Mouse (Mus musculus) kidney, adult 2 months (tissue): ENCODE measurements around the gene Mccc1. TPM values are rescaled to one million over a fixed set of nuclear protein-coding genes. Genes with fewer than 3 reads are reported as not detected.
A peak's percentile ranks its signal among the peaks of the same experiment; 100 is the strongest.

ENCODE experiments used
- DNase-seq: peaks from one replicate; pipeline ENCODE4 v3.0.0; 2021
- H3K27ac ChIP-seq: fragments of 200-500 bp; 2 replicates; pipeline ENCODE4 v1.5.1; 2012; ENCODE audit warnings: low read depth, low read length, control low read depth, inconsistent platforms; ENCODE audit not compliant: insufficient read depth
- H3K27me3 ChIP-seq: fragments of 200-500 bp; replicated peaks from 2 replicates; pipeline ENCODE4 v1.6.1; 2012; ENCODE audit warnings: mild to moderate bottlenecking, moderate library complexity, low read length, inconsistent platforms; ENCODE audit not compliant: control insufficient read depth, insufficient read depth
- H3K36me3 ChIP-seq: fragments of 200-500 bp; 2 replicates; pipeline ENCODE4 v1.6.1; 2012; ENCODE audit warnings: mild to moderate bottlenecking, moderate library complexity, low read length, inconsistent platforms; ENCODE audit not compliant: control insufficient read depth, insufficient read depth
- H3K4me1 ChIP-seq: fragments of 200-500 bp; 2 replicates; pipeline ENCODE4 v1.6.1; 2011; ENCODE audit warnings: low read length; ENCODE audit not compliant: control insufficient read depth, insufficient read depth
- H3K4me3 ChIP-seq: fragments of 200-500 bp; 2 replicates; pipeline ENCODE4 v1.5.1; 2011; ENCODE audit warnings: mild to moderate bottlenecking, low read depth, low read length, control low read depth; ENCODE audit not compliant: insufficient read depth
- CTCF ChIP-seq: fragments of 200-500 bp; conservative IDR thresholded peaks from 2 replicates; pipeline ENCODE4 v1.5.1; 2011; ENCODE audit warnings: low read depth, mild to moderate bottlenecking, control low read depth, low read length, moderate library complexity, mixed read lengths; ENCODE audit not compliant: insufficient read depth, insufficient read length
- POLR2A ChIP-seq: fragments of 200-500 bp; IDR thresholded peaks from one replicate; pipeline ENCODE4 v1.6.1; 2011; ENCODE audit warnings: low read depth, low read length, control low read depth
- WGBS: fragments of 180-500 bp; shearing (Covaris S2); methylation state at CpG from one replicate; pipeline ENCODE4 v1.1.7; 2018; 5-methylcytosine and 5-hydroxymethylcytosine counted together
- polyA plus RNA-seq: library from polyadenylated mRNA; depleted of rRNA; stranded (reverse); fragments of >200 nt; gene quantifications from 2 replicates; pipeline ENCODE4 v1.2.3, GENCODE M21; 2012; rRNA removed

Mccc1 gene
- polyA plus RNA-seq = 73.3 and 73.7 TPM in 2 replicates

DNA sequence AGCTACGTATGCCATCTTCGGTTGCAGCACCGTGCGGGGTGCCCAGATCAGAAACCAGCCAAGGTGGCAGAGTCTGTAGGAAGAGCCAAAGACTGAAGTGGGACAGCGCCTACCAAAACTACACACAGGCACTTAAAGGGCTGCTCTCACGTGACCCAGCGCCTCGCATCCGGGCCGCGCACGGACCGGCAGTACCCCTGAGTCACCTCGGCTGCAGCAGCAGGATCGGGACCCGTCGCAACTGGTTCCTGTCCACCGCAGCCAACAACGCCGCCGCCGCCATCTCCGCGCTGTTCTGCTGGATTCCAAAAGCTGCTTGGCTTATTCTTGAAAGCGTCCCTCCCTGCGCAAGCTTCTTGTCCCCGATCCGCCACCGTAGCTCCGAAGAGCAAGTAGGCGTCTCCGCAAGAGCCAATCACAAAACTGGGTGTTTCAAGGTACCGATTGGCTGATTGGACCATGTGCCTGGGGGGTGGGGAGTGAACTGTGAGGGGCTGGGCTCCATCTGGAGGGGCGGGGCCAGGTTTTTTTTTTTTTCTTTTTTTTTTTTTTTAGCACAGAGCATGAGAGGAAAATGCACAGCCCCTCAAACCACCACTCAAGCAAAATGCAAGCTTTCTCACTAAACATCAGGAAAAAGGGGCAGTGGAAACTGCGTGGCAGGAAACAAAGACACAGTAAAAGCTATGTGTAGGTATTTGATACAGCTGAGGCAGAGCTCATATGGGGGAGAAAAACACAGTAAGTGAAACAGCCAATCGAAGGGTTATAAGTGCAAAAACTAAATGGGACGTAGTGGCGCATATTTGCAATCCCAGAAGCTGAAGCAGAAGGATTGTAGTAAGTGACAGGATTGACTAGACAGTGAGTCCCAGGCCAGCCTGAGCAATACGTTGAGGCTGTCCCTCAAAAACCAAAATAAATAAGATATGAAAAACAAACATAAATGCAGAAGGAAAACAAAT lies at the start of gene Mccc1:
Gene Mccc1 (minus strand): TSS at position 404 of the 965 bp plus-strand sequence.
- Histone ChIP-seq H3K27ac (peak within 1 kb of the TSS; percentile 96), H3K36me3 (no peaks in the 10 kb centered on the region), H3K4me1 (no peaks in the 10 kb centered on the region), H3K27me3 (no peaks in the 10 kb centered on the region), H3K4me3 (peak within 1 kb of the TSS; percentile 86)
- TF ChIP-seq POLR2A = peak; percentile 46
- TF ChIP-seq CTCF = no peak
- 2% methylated on average over 39 of the region's 39 CpGs for WGBS
- DNase-seq = peak; percentile 98

- Histone ChIP-seq H3K27me3 (no peaks in the 10 kb centered on the region), H3K4me3 (no peak overlapping the region), H3K36me3 (no peaks in the 10 kb centered on the region), H3K27ac (no peak overlapping the region), H3K4me1 (no peaks in the 10 kb centered on the region)
- 55% methylated on average over 1 of the region's 1 CpGs for WGBS
- no peak for TF ChIP-seq CTCF
- TF ChIP-seq POLR2A = no peak
- DNase-seq = no peak
Measured at GRCm38 (mm10) chr3:36049106-36049505, 48.6 kb upstream of the Mccc1 start.

DNA sequence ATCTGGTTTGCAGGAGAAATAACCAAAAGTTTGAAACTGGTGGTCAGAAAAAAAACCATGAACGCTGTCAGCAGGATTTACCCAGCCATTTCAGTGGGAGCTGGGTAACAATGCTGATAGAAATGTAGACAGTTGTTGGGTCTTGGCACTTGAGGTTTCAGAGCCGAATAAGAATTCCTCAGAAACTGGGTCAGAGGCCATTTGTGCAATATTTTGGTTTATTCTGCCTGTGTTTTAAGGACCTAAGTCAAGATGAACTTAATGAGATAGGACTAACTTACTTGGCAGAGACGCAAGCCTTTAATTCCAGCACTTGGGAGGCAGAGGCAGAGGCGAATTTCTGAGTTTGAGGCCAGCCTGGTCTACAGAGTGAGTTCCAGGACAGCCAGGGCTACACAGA lies 44.6 kb upstream of the Mccc1 start:
- Histone ChIP-seq H3K36me3 (no peaks in the 10 kb centered on the region), H3K27ac (no peak overlapping the region), H3K4me1 (no peaks in the 10 kb centered on the region), H3K27me3 (no peaks in the 10 kb centered on the region), H3K4me3 (no peak overlapping the region)
- no peak for TF ChIP-seq POLR2A
- 84% methylated on average over 4 of the region's 4 CpGs for WGBS
- no peak for DNase-seq

GRCm38 (mm10) chr3:36044520-36044919 lies 44.0 kb upstream of the Mccc1 start:
- no peak for DNase-seq

DNA sequence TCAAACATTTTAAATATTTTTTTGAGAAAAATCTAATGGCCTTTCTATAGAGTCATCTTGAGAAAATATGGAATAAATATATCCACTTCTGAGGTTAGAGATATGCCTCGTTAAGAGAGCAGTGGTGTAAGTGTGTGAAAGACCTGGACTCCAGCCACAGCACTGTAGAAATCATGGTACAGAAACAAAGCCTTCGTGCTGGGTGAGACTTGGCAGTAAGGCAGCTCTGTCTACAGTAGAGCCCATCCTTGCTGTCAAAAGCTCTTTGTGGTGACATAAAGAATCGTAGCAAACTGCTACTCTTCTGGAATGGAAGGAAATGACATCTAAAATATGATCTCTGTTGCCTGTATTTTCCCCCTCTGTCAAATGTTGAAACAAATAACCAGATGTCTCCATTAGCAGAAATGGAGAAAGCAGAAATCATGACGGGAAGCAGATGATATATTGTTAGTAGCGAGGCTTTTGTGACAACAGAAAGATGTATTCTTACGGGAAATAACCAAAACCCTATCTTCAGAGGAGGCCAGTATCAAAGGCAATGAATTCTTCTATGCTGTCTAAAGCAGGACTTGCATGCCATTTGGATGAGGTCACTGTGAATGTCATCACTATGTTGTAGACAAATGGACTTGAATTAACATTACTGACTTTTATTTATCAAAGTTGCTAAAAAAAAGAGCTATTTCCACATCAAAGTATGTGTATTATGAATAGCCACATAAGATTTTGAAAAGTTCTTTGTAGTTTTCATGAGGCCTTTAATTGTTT lies 31.4 kb upstream of the Mccc1 start:
- 52% methylated on average over 6 of the region's 6 CpGs for WGBS
- no peaks in the 10 kb centered on the region for H3K36me3 ChIP-seq
- no peak overlapping the region for H3K27ac ChIP-seq
- no peak overlapping the region for H3K4me3 ChIP-seq
- DNase-seq = no peak
- TF ChIP-seq POLR2A = no peak
- TF ChIP-seq CTCF = no peak
- no peaks in the 10 kb centered on the region for H3K27me3 ChIP-seq
- H3K4me1 ChIP-seq = no peaks in the 10 kb centered on the region

More at GRCm38 (mm10) chr3:36044520-36044919, 44.0 kb upstream of the Mccc1 start:
- H3K4me3 ChIP-seq = no peak overlapping the region
- TF ChIP-seq CTCF (no peak), POLR2A (no peak)
- H3K4me1 ChIP-seq = no peaks in the 10 kb centered on the region
- H3K36me3 ChIP-seq = no peaks in the 10 kb centered on the region
- H3K27me3 ChIP-seq = no peaks in the 10 kb centered on the region
- no peak overlapping the region for H3K27ac ChIP-seq

DNA sequence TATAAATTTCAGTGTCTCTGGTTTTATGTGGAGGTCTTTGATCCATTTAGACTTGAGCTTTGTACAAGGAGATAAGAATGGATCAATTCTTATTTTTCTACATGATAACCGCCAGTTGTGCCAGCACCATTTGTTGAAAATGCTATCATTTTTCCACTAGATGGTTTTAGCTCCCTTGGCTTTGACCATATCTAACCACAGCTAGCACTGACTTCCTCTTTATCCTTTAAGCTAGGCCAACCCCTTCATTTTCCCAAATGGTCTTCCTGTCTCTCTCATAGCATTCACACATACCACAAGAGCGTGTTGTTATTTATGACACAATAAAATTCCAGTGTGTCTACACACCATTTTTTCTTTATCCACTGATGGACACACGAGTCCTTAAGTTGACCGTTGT lies 29.5 kb upstream of the Mccc1 start:
- Histone ChIP-seq H3K27ac (no peak overlapping the region), H3K4me3 (no peak overlapping the region), H3K27me3 (no peaks in the 10 kb centered on the region), H3K4me1 (no peaks in the 10 kb centered on the region), H3K36me3 (no peaks in the 10 kb centered on the region)
- no peak for DNase-seq
- WGBS = 83% methylated on average over 4 of the region's 4 CpGs
- no peak for TF ChIP-seq POLR2A
- TF ChIP-seq CTCF = no peak

DNA sequence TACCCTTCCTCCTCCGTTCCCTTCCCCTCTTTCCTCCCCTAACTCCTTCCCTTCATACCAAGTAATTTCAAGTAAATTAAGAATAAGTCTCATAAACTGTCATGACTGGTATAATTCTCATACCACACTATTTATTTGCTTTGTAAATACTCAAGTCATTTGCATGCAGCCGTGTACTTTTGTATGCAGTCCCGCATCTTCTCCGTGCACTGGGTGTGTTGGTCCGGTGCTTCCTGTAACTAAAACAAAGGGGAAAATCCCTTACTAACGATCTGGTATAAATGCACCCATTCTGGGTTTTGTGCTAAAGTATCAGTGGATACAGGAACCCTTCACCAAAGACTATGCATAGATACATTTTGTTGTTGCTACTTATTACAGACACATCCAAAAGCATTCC lies 25.3 kb upstream of the Mccc1 start:
- TF ChIP-seq CTCF = no peak
- no peak for TF ChIP-seq POLR2A
- no peak overlapping the region for H3K27ac ChIP-seq
- no peaks in the 10 kb centered on the region for H3K4me1 ChIP-seq
- DNase-seq = no peak
- 76% methylated on average over 6 of the region's 6 CpGs for WGBS
- H3K4me3 ChIP-seq = no peak overlapping the region
- H3K27me3 ChIP-seq = no peaks in the 10 kb centered on the region
- H3K36me3 ChIP-seq = no peaks in the 10 kb centered on the region
